Mouse (Mus musculus): ENCODE data around the gene Tcaf2.

DNA sequence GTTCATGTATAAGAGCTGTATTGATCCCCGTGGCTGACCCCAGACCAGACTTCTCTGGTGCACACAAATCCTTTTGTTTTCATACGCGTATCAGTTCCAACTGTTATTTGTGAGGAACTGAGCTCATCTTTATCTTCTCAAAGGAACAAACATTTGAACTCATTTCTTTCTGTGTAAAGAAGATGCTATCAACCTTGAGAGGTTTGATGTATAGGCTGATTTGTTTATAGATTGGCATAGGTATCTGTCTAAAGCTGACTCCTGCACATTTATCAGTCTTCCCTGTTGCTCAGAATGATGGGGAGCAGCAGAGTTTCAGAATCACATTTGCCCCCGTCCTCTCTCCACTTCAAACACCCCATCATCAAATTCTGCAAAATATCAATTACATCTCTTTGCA, 47.5 kb downstream of the Tcaf2 start, which contains the start of gene Tcaf3:
- TF ChIP-seq ZC3H11A (IDR thresholded peaks at IDR 0.05; ENCODE audit: low read depth, low read length) (no peak), MAX (IDR thresholded peaks at IDR 0.05; ENCODE audit: low read length) (no peak), GATA1 (IDR thresholded peaks at IDR 0.05; ENCODE audit: low read depth, low read length) (no peak), MYB (IDR thresholded peaks at IDR 0.05; ENCODE audit: low read depth, low read length) (no peak)
